Mouse (Mus musculus): ENCODE measurements around the gene Chrm1. TPM values are rescaled to one million over a fixed set of nuclear protein-coding genes. Genes with fewer than 3 reads are reported as not detected.

Chrm1 gene
- total and polyA plus RNA-seq, 3 experiments: under 0.01 to 0.01 TPM; not detected in 1

- H3K9ac ChIP-seq (ENCODE audit: control insufficient read depth, low read depth, low read length, poor library complexity, severe bottlenecking): peak within 1 kb of the TSS; percentile 97
- peaks cover 0 to 7% of the 10 kb centered on the region in 2 experiments; a peak in 1 of 4 replicates for H3K4me1 ChIP-seq (ENCODE audit: control insufficient read depth in 1 of 2, insufficient read depth in 2 of 2, low read length in 2 of 2)
- H3K27me3 ChIP-seq (ENCODE audit: control insufficient read depth in 1 of 2, insufficient read depth in 2 of 2, low read length in 2 of 2): no peaks in the 10 kb centered on the region
- H3K79me2 ChIP-seq (ENCODE audit: control insufficient read depth, insufficient read depth, low read length, poor library complexity): peaks cover 36% of the 10 kb centered on the region
- no peaks in the 10 kb centered on the region for H3K9me3 ChIP-seq (replicated peaks; ENCODE audit: insufficient read depth, low read length)
- peak within 1 kb of the TSS; percentile 59 to 95 for H3K4me3 ChIP-seq (ENCODE audit: control insufficient read depth in 1 of 2, insufficient read depth in 1 of 2, low read depth in 2 of 2, low read length in 2 of 2)
- peak; percentile 99 for DNase-seq (ENCODE audit: low read depth, low spot score)
- H3K36me3 ChIP-seq (ENCODE audit: control insufficient read depth in 1 of 2, insufficient read depth in 2 of 2, low read length in 2 of 2): peaks cover 12 to 22% of the 10 kb centered on the region in 2 experiments
- H3K27ac ChIP-seq (ENCODE audit: control insufficient read depth, low read depth, low read length): peak within 1 kb of the TSS; percentile 97
- TF ChIP-seq RCOR1 (IDR thresholded peaks at IDR 0.05; ENCODE audit: low read depth, low read length): no peak
- TF ChIP-seq NRF1 (IDR thresholded peaks at IDR 0.05; ENCODE audit: insufficient read depth, low read depth, low read length, poor library complexity, severe bottlenecking): peak; percentile 93
- TF ChIP-seq USF2 (IDR thresholded peaks at IDR 0.05; ENCODE audit: borderline replicate concordance in 1 of 2, insufficient read depth in 1 of 2, low read depth in 1 of 2, low read length in 2 of 2): no peak
- TF ChIP-seq CHD2 (IDR thresholded peaks at IDR 0.05; ENCODE audit: low read length): no peak
- TF ChIP-seq POLR2A (IDR thresholded peaks at IDR 0.05; ENCODE audit: control insufficient read depth in 1 of 2, insufficient read depth in 1 of 2, low read depth in 1 of 2, low read length in 2 of 2, poor library complexity in 1 of 2): peak; percentile 88 to 99
- TF ChIP-seq JUND (IDR thresholded peaks at IDR 0.05; ENCODE audit: low read depth, low read length): no peak
- TF ChIP-seq CTCF (IDR thresholded peaks at IDR 0.05 in 2 of 3, conservative IDR thresholded peaks at IDR 0.05 in 1 of 3; ENCODE audit: control insufficient read depth in 1 of 3, insufficient read depth in 1 of 3, low read depth in 2 of 3, low read length in 3 of 3, poor library complexity in 1 of 3, severe bottlenecking in 1 of 3): no peak
- peak; percentile 85 for TF ChIP-seq TCF12 (IDR thresholded peaks at IDR 0.05; ENCODE audit: low read depth, low read length)
- peak; percentile 84 for TF ChIP-seq SIN3A (IDR thresholded peaks at IDR 0.05; ENCODE audit: low read length)
- peak; percentile 97; the same call in 1 of the 2 replicates for TF ChIP-seq POLR2AphosphoS5 (IDR thresholded peaks at IDR 0.05; ENCODE audit: borderline replicate concordance, low read depth, low read length)
- TF ChIP-seq TBP (IDR thresholded peaks at IDR 0.05; ENCODE audit: low read depth, low read length): peak; percentile 99
- TF ChIP-seq ZNF384 (IDR thresholded peaks at IDR 0.05; ENCODE audit: low read depth, low read length): no peak
- TF ChIP-seq EP300 (IDR thresholded peaks at IDR 0.05; ENCODE audit: low read depth in 1 of 2, low read length in 2 of 2): no peak
- peak; percentile 93 for TF ChIP-seq KAT2A (conservative IDR thresholded peaks at IDR 0.05; ENCODE audit: low read depth, low read length)
- TF ChIP-seq MXI1 (IDR thresholded peaks at IDR 0.05; ENCODE audit: low read depth, low read length): peak; percentile 75
- no peak for TF ChIP-seq UBTF (IDR thresholded peaks at IDR 0.05; ENCODE audit: borderline replicate concordance, insufficient read depth, low read depth, low read length)
- TF ChIP-seq TAL1 (IDR thresholded peaks at IDR 0.05; ENCODE audit: low read length): no peak; the same call in 1 of the 2 replicates
- no peak for TF ChIP-seq RAD21 (IDR thresholded peaks at IDR 0.05; ENCODE audit: low read depth, low read length)
- TF ChIP-seq MYC (IDR thresholded peaks at IDR 0.05; ENCODE audit: low read depth, low read length): peak; percentile 100
- 0 out of 2 replicates have a peak, but pooled peaks have one; percentile 24 for TF ChIP-seq ELF1 (IDR thresholded peaks at IDR 0.05; ENCODE audit: low read depth, low read length)
- TF ChIP-seq ETS1 (IDR thresholded peaks at IDR 0.05; ENCODE audit: low read depth, low read length): no peak
- TF ChIP-seq POLR2AphosphoS2 (IDR thresholded peaks at IDR 0.05; ENCODE audit: low read length): peak; percentile 99
- no peak for TF ChIP-seq MAFK (IDR thresholded peaks at IDR 0.05; ENCODE audit: borderline replicate concordance, low read depth, low read length)
- no peak for TF ChIP-seq MYB (IDR thresholded peaks at IDR 0.05; ENCODE audit: low read depth, low read length)
- peak; percentile 98 for TF ChIP-seq E2F4 (IDR thresholded peaks at IDR 0.05; ENCODE audit: borderline replicate concordance, low read depth, low read length)
- no peak for TF ChIP-seq SMC3 (IDR thresholded peaks at IDR 0.05; ENCODE audit: low read depth, low read length)
- TF ChIP-seq BHLHE40 (IDR thresholded peaks at IDR 0.05; ENCODE audit: borderline replicate concordance, low read depth, low read length): no peak
- TF ChIP-seq ZKSCAN1 (IDR thresholded peaks at IDR 0.05; ENCODE audit: low read depth, low read length): no peak
- TF ChIP-seq MAZ (IDR thresholded peaks at IDR 0.05; ENCODE audit: low read depth, low read length): no peak
- peak; percentile 99 for TF ChIP-seq NELFE (IDR thresholded peaks at IDR 0.05; ENCODE audit: low read depth, low read length)
- peak; percentile 99 for TF ChIP-seq ZMIZ1 (IDR thresholded peaks at IDR 0.05; ENCODE audit: low read depth, low read length)
- no peak for TF ChIP-seq MEF2A (IDR thresholded peaks at IDR 0.05; ENCODE audit: extremely low read depth, insufficient replicate concordance, low read depth, low read length, poor library complexity, severe bottlenecking)
- no peak for TF ChIP-seq ZC3H11A (IDR thresholded peaks at IDR 0.05; ENCODE audit: low read depth, low read length)
- TF ChIP-seq GABPA (IDR thresholded peaks at IDR 0.05; ENCODE audit: low read depth, low read length): no peak
- TF ChIP-seq MAX (IDR thresholded peaks at IDR 0.05; ENCODE audit: low read length): peak; percentile 97
- TF ChIP-seq USF1 (IDR thresholded peaks at IDR 0.05; ENCODE audit: low read depth, low read length): no peak
- TF ChIP-seq GATA1 (IDR thresholded peaks at IDR 0.05; ENCODE audit: low read depth, low read length): no peak
These were observed 59.5 kb downstream of the Chrm1 start, which contains the start of gene Slc3a2 for GRCm38 (mm10) chr19:8722907-8723573. Gene Slc3a2, minus strand, starts transcription at chr19:8723369.

All from MEL (cell line).